9 mouse cellular contexts compared by ENCODE assay signal in the genomic region with DNA sequence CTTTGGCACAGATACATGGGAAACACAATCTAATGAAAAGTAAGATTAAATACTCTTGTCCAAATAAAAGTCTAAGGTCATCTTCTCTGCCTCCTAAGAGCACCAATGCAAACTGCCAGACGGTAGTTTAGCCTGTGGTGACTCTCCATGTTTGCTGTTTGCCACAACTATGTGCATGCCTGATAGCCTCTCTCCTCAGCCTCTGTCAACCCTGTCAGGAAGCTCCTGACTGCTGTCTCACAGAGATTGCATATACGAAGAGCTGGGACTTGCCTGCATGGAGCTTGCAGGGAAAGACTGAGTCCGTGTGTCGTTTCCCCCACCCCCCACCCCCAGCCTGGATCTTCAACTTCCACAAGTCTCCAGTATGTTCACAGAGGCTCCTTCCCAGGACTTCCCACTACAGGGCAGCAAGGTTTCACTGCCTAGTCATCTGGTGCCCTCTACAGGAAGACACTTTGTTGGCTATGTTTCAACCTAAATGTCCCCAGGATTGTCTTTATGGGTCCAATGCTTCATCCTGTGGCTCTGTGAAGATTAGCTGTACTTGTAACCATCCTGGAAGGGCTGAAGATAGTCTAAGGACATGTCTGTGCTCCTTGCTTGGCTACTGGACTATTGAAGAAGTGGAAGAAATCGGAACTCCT. TPM values are rescaled to one million over a fixed set of nuclear protein-coding genes. Genes with fewer than 3 reads are reported as not detected.
DNase-seq lines count a peak whose midpoint lies in the region; ATAC-seq lines count a peak whose summit lies in the region.
"Had no signal": no experiment of that assay in that cellular context is flagged by ENCODE, and none has a peak within 500 bp of the region (broad histone marks: within the 10 kb centered on the region; RNA-seq: fewer than 3 reads in every experiment).

No protein-coding gene starts in this region.

- H3K9ac ChIP-seq in forebrain, embryonic 11.5 days (ENCODE audit: low read length): no peak overlapping the region
- no peak overlapping the region for H3K9ac ChIP-seq in midbrain, embryonic 13.5 days (replicated peaks)
- H3K9ac ChIP-seq: stomach, embryonic 15.5 days had no signal

- no peak for DNase-seq in forebrain, embryonic 10.5 days (ENCODE audit: extremely low spot score, low spot score)
- DNase-seq in forebrain, embryonic 11.5 days (ENCODE audit: low spot score): no peak
- DNase-seq in midbrain, embryonic 10.5 days (ENCODE audit: low spot score): peak; percentile 39
- peak; percentile 58 for DNase-seq in fat pad, adult 2 months (ENCODE audit: extremely low read depth, low read depth, low spot score)
- DNase-seq in lung, postnatal 10 days: peak; percentile 71
- no peak for DNase-seq in ovary, adult 18-20 months (ENCODE audit: low spot score)
- DNase-seq in right cerebral cortex, postnatal 36 days (ENCODE audit: low spot score in 2 of 2): no peak

- 69% methylated on average over 5 of the region's 5 CpGs for WGBS in forebrain, embryonic 10.5 days
- WGBS in forebrain, embryonic 11.5 days: 63% methylated on average over 5 of the region's 5 CpGs
- WGBS in midbrain, embryonic 10.5 days: 56% methylated on average over 5 of the region's 5 CpGs
- WGBS in midbrain, embryonic 13.5 days: 57% methylated on average over 5 of the region's 5 CpGs

- H3K4me2 ChIP-seq in forebrain, embryonic 11.5 days (ENCODE audit: low read depth, low read length, severe bottlenecking): no peak overlapping the region
- no peak overlapping the region for H3K4me2 ChIP-seq in midbrain, embryonic 13.5 days (replicated peaks)
- H3K4me2 ChIP-seq: stomach, embryonic 15.5 days had no signal

- H3K27ac ChIP-seq in forebrain, embryonic 10.5 days: 0 out of 2 replicates have a peak overlapping the region, but pooled peaks have one; percentile 35
- no peak overlapping the region for H3K27ac ChIP-seq in forebrain, embryonic 11.5 days (ENCODE audit: low read depth, low read length)
- H3K27ac ChIP-seq in midbrain, embryonic 10.5 days (replicated peaks): peak overlapping the region; percentile 28; the same call in 1 of the 2 replicates
- H3K27ac ChIP-seq in midbrain, embryonic 13.5 days: no peak overlapping the region
- H3K27ac ChIP-seq: stomach, embryonic 15.5 days had no signal

- ATAC-seq in forebrain, embryonic 11.5 days (replicated peaks; ENCODE audit: low FRiP score): no peak
- ATAC-seq in midbrain, embryonic 13.5 days: no peak

- peaks cover 5% of the 10 kb centered on the region; the same call in 1 of the 2 replicates for H3K9me3 ChIP-seq in forebrain, embryonic 10.5 days
- H3K9me3 ChIP-seq in forebrain, embryonic 11.5 days (ENCODE audit: control insufficient read depth, low read length): no peaks in the 10 kb centered on the region; the same call in 1 of the 2 replicates
- H3K9me3 ChIP-seq in midbrain, embryonic 10.5 days (replicated peaks): no peaks in the 10 kb centered on the region
- no peaks in the 10 kb centered on the region for H3K9me3 ChIP-seq in midbrain, embryonic 13.5 days
- H3K9me3 ChIP-seq: stomach, embryonic 15.5 days had no signal

- H3K27me3 ChIP-seq in forebrain, embryonic 10.5 days (ENCODE audit: poor library complexity, severe bottlenecking): no peaks in the 10 kb centered on the region
- H3K27me3 ChIP-seq in forebrain, embryonic 11.5 days (ENCODE audit: control insufficient read depth, insufficient read depth, low read length): no peaks in the 10 kb centered on the region
- no peaks in the 10 kb centered on the region for H3K27me3 ChIP-seq in midbrain, embryonic 10.5 days (ENCODE audit: low read depth, poor library complexity, severe bottlenecking)
- no peaks in the 10 kb centered on the region for H3K27me3 ChIP-seq in midbrain, embryonic 13.5 days
- H3K27me3 ChIP-seq: stomach, embryonic 15.5 days had no signal

- no peak overlapping the region for H3K4me3 ChIP-seq in forebrain, embryonic 10.5 days
- no peak overlapping the region for H3K4me3 ChIP-seq in forebrain, embryonic 11.5 days (ENCODE audit: low read depth, low read length)
- no peak overlapping the region for H3K4me3 ChIP-seq in midbrain, embryonic 10.5 days
- no peak overlapping the region for H3K4me3 ChIP-seq in midbrain, embryonic 13.5 days (replicated peaks)
- H3K4me3 ChIP-seq: stomach, embryonic 15.5 days had no signal

- H3K4me1 ChIP-seq in forebrain, embryonic 10.5 days: peaks cover 14% of the 10 kb centered on the region
- no peaks in the 10 kb centered on the region for H3K4me1 ChIP-seq in forebrain, embryonic 11.5 days (replicated peaks; ENCODE audit: control insufficient read depth, insufficient read depth, low read length)
- peaks cover 21% of the 10 kb centered on the region for H3K4me1 ChIP-seq in midbrain, embryonic 10.5 days
- H3K4me1 ChIP-seq in midbrain, embryonic 13.5 days (replicated peaks): peaks cover 6% of the 10 kb centered on the region; the same call in 1 of the 2 replicates
- H3K4me1 ChIP-seq: stomach, embryonic 15.5 days had no signal

- H3K36me3 ChIP-seq in forebrain, embryonic 10.5 days (replicated peaks): peaks cover 3% of the 10 kb centered on the region; the same call in 1 of the 2 replicates
- H3K36me3 ChIP-seq in forebrain, embryonic 11.5 days (ENCODE audit: control insufficient read depth, insufficient read depth, low read length): no peaks in the 10 kb centered on the region
- H3K36me3 ChIP-seq in midbrain, embryonic 10.5 days: no peaks in the 10 kb centered on the region
- no peaks in the 10 kb centered on the region for H3K36me3 ChIP-seq in midbrain, embryonic 13.5 days

RNA-seq across cellular contexts. Expression of gene Bhlhe41, which starts 41.6 kb away (rescaled TPM):
- polyA plus RNA-seq in forebrain, embryonic 10.5 days (2016; fragmentation: Nextera tagmentation; extraction: Ambion mirVana): 1.6 and 2.1 TPM in 2 replicates
- 2.1 and 2.4 TPM in 2 replicates for polyA plus RNA-seq in forebrain, embryonic 11.5 days (2014; fragmentation: Nextera tagmentation; extraction: Ambion mirVana)
- polyA plus RNA-seq in midbrain, embryonic 10.5 days (2016; fragmentation: Nextera tagmentation; extraction: Ambion mirVana): 1.7 and 2.3 TPM in 2 replicates
- 3.9 TPM in 2 replicates for polyA plus RNA-seq in midbrain, embryonic 13.5 days (2015; fragmentation: Nextera tagmentation; extraction: Ambion mirVana)

Comparison
In these comparisons a context has a peak if more than half of its experiments do, and no peak if none do; other contexts are left out.
1. H3K27ac ChIP-seq: peak in forebrain, embryonic 10.5 days (single experiment) and midbrain, embryonic 10.5 days (single experiment); none in forebrain, embryonic 11.5 days (single experiment) and midbrain, embryonic 13.5 days (single experiment).
2. DNase-seq: peak in midbrain, embryonic 10.5 days (single experiment), fat pad, adult 2 months (single experiment) and lung, postnatal 10 days (single experiment); none in forebrain, embryonic 10.5 days (single experiment), forebrain, embryonic 11.5 days (single experiment), ovary, adult 18-20 months (single experiment) and right cerebral cortex, postnatal 36 days (0 of 2).